Mouse (Mus musculus): ENCODE data around the gene Cabin1. TPM values are rescaled to one million over a fixed set of nuclear protein-coding genes. Genes with fewer than 3 reads are reported as not detected.

Gene Cabin1
- total and polyA plus RNA-seq, 3 experiments: 27.2 to 115 (median 54.9) TPM

- Histone ChIP-seq H3K36me3 (ENCODE audit: control insufficient read depth in 1 of 2, insufficient read depth in 2 of 2, low read length in 2 of 2) (peaks cover 5 to 20% of the 10 kb centered on the region in 2 experiments), H3K4me3 (ENCODE audit: control insufficient read depth in 1 of 2, insufficient read depth in 1 of 2, low read depth in 2 of 2, low read length in 2 of 2) (no peak overlapping the region), H3K4me1 (ENCODE audit: control insufficient read depth in 1 of 2, insufficient read depth in 2 of 2, low read length in 2 of 2) (peaks cover 6 to 23% of the 10 kb centered on the region in 2 experiments; a peak in 3 of 4 replicates), H3K27ac (ENCODE audit: control insufficient read depth, low read depth, low read length) (no peak overlapping the region; the same call in 1 of the 2 replicates), H3K9ac (ENCODE audit: control insufficient read depth, low read depth, low read length, poor library complexity, severe bottlenecking) (peak overlapping the region; percentile 2), H3K79me2 (ENCODE audit: control insufficient read depth, insufficient read depth, low read length, poor library complexity) (peaks cover 32% of the 10 kb centered on the region), H3K27me3 (ENCODE audit: control insufficient read depth in 1 of 2, insufficient read depth in 2 of 2, low read length in 2 of 2) (no peaks in the 10 kb centered on the region), H3K9me3 (replicated peaks; ENCODE audit: insufficient read depth, low read length) (no peaks in the 10 kb centered on the region)
- peak; percentile 67 for DNase-seq (ENCODE audit: low read depth, low spot score)
- TF ChIP-seq MAFK (IDR thresholded peaks at IDR 0.05; ENCODE audit: borderline replicate concordance, low read depth, low read length) (no peak), NELFE (IDR thresholded peaks at IDR 0.05; ENCODE audit: low read depth, low read length) (no peak), ZNF384 (IDR thresholded peaks at IDR 0.05; ENCODE audit: low read depth, low read length) (peak; percentile 76), USF2 (IDR thresholded peaks at IDR 0.05; ENCODE audit: borderline replicate concordance in 1 of 2, insufficient read depth in 1 of 2, low read depth in 1 of 2, low read length in 2 of 2) (no peak), MAZ (IDR thresholded peaks at IDR 0.05; ENCODE audit: low read depth, low read length) (no peak), TCF12 (IDR thresholded peaks at IDR 0.05; ENCODE audit: low read depth, low read length) (peak; percentile 34; the same call in 1 of the 2 replicates), SMC3 (IDR thresholded peaks at IDR 0.05; ENCODE audit: low read depth, low read length) (no peak), E2F4 (IDR thresholded peaks at IDR 0.05; ENCODE audit: borderline replicate concordance, low read depth, low read length) (no peak), UBTF (IDR thresholded peaks at IDR 0.05; ENCODE audit: borderline replicate concordance, insufficient read depth, low read depth, low read length) (no peak), TBP (IDR thresholded peaks at IDR 0.05; ENCODE audit: low read depth, low read length) (no peak), MAX (IDR thresholded peaks at IDR 0.05; ENCODE audit: low read length) (0 out of 2 replicates have a peak, but pooled peaks have one; percentile 33), ETS1 (IDR thresholded peaks at IDR 0.05; ENCODE audit: low read depth, low read length) (peak; percentile 42; the same call in 1 of the 2 replicates), SIN3A (IDR thresholded peaks at IDR 0.05; ENCODE audit: low read length) (peak; percentile 53), NRF1 (IDR thresholded peaks at IDR 0.05; ENCODE audit: insufficient read depth, low read depth, low read length, poor library complexity, severe bottlenecking) (no peak), TAL1 (IDR thresholded peaks at IDR 0.05; ENCODE audit: low read length) (peak; percentile 76), EP300 (IDR thresholded peaks at IDR 0.05; ENCODE audit: low read depth in 1 of 2, low read length in 2 of 2) (peak; percentile 46 to 62; a peak in 2 of 4 replicates), GABPA (IDR thresholded peaks at IDR 0.05; ENCODE audit: low read depth, low read length) (no peak), BHLHE40 (IDR thresholded peaks at IDR 0.05; ENCODE audit: borderline replicate concordance, low read depth, low read length) (no peak), MXI1 (IDR thresholded peaks at IDR 0.05; ENCODE audit: low read depth, low read length) (peak; percentile 51; the same call in 1 of the 2 replicates), CTCF (IDR thresholded peaks at IDR 0.05 in 2 of 3, conservative IDR thresholded peaks at IDR 0.05 in 1 of 3; ENCODE audit: control insufficient read depth in 1 of 3, insufficient read depth in 1 of 3, low read depth in 2 of 3, low read length in 3 of 3, poor library complexity in 1 of 3, severe bottlenecking in 1 of 3) (no peak), POLR2AphosphoS2 (IDR thresholded peaks at IDR 0.05; ENCODE audit: low read length) (no peak), ZKSCAN1 (IDR thresholded peaks at IDR 0.05; ENCODE audit: low read depth, low read length) (no peak), MYC (IDR thresholded peaks at IDR 0.05; ENCODE audit: low read depth, low read length) (no peak)
These were observed 1.7 kb downstream of the Cabin1 start for GRCm38 (mm10) chr10:75762413-75762812.
